Mouse (Mus musculus) kidney, adult 2 months (tissue): Measurements from ENCODE around the gene Gnpat.

Source experiments
- CTCF ChIP-seq: fragments of 200-500 bp; conservative IDR thresholded peaks from 2 replicates; pipeline ENCODE4 v1.5.1; 2011; ENCODE audit warnings: low read depth, mild to moderate bottlenecking, control low read depth, low read length, moderate library complexity, mixed read lengths; ENCODE audit not compliant: insufficient read depth, insufficient read length
- POLR2A ChIP-seq: fragments of 200-500 bp; IDR thresholded peaks from one replicate; pipeline ENCODE4 v1.6.1; 2011; ENCODE audit warnings: low read depth, low read length, control low read depth

DNA sequence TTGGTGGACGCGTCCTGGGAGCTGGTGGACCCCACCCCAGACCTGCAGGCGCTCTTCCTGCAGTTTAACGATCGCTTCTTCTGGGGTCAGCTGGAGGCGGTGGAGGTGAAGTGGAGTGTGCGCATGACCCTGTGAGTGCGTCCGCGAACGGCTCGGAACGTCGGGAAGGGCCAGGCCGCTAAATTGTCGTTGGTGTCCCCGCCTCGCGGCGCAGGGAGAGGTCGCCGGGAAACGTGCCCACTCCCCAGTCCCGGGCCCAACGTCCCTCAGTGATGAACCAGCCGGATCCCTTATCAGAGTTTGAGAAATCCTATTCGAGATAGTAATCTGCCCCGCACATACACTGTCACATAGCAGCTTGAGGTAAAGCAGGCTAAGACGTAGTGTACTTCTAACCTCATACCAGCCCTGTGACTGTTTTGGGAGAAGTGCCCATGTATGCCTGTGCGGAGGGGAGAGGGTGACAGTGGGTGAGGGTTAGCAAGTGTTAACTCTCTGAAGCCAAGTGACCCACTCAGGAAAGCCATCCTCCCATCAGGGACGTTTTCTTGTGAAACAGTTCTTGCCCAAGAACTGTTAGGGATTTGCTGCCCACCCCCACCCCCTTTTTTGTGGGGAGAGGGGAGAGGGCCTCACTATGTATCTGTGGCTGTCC lies 35.5 kb downstream of the Gnpat start:
- no peak for TF ChIP-seq CTCF
- no peak for TF ChIP-seq POLR2A
